Mouse (Mus musculus) heart, postnatal 0 days (tissue): Measurements from ENCODE around the gene Hist1h1e. TPM values are rescaled to one million over a fixed set of nuclear protein-coding genes. Genes with fewer than 3 reads are reported as not detected.
"Not testable (repeated sequence)": the region's sequence is repeated elsewhere in the genome, so short reads cannot be mapped to it uniquely, and the experiment has no call there.

Experiments used
- ATAC-seq: fragments of 200-750 bp; cut with Nextera tagmentation; 2 replicates; pipeline ENCODE4 v1.8.0; 2017; ENCODE audit warnings: low read depth, moderate number of reproducible peaks, moderate library complexity; ENCODE audit not compliant: insufficient read depth
- DNase-seq: peaks from one replicate; pipeline ENCODE4 v3.0.0-alpha.2; 2016; ENCODE audit warnings: low spot score
- H3K27ac ChIP-seq: fragments of 300-500 bp; sonication (generic); 2 replicates; pipeline ENCODE4 v1.5.1; 2014; ENCODE audit warnings: low read depth, mild to moderate bottlenecking
- H3K27me3 ChIP-seq: fragments of 300-500 bp; sonication (generic); 2 replicates; pipeline ENCODE4 v1.6.1; 2014; ENCODE audit warnings: low read length, mixed read lengths; ENCODE audit not compliant: control insufficient read depth, insufficient read depth
- H3K36me3 ChIP-seq: fragments of 300-500 bp; sonication (generic); replicated peaks from 2 replicates; pipeline ENCODE4 v1.6.1; 2014; ENCODE audit warnings: low read length, mixed read lengths; ENCODE audit not compliant: control insufficient read depth, insufficient read depth
- H3K4me1 ChIP-seq: fragments of 300-500 bp; sonication (generic); 2 replicates; pipeline ENCODE4 v1.6.1; 2014; ENCODE audit warnings: antibody characterized with exemption; ENCODE audit not compliant: control insufficient read depth, insufficient read depth
- H3K4me2 ChIP-seq: fragments of 300-500 bp; sonication (generic); 2 replicates; pipeline ENCODE4 v1.6.1; 2014; ENCODE audit warnings: low read depth, mild to moderate bottlenecking, low read length, moderate library complexity
- H3K4me3 ChIP-seq: fragments of 300-500 bp; sonication (generic); 2 replicates; pipeline ENCODE4 v1.5.1; 2014; ENCODE audit warnings: low read depth, low read length
- H3K9ac ChIP-seq: fragments of 300-500 bp; sonication (generic); replicated peaks from 2 replicates; pipeline ENCODE4 v1.6.1; 2014; ENCODE audit warnings: low read depth, low read length, mixed read lengths
- H3K9me3 ChIP-seq: fragments of 300-500 bp; sonication (generic); replicated peaks from 2 replicates; pipeline ENCODE4 v1.6.1; 2016; ENCODE audit warnings: low read length; ENCODE audit not compliant: control insufficient read depth
- EP300 ChIP-seq: IDR thresholded peaks from 2 replicates; pipeline ENCODE4 v1.6.1; 2016; ENCODE audit warnings: antibody characterized with exemption, low read depth
- WGBS: fragments of 180-500 bp; shearing (Covaris S2); extraction: QIAGEN DNeasy Blood & Tissue Kit; methylation state at CpG from one replicate; pipeline ENCODE4 v1.1.7; 2014; 5-methylcytosine and 5-hydroxymethylcytosine counted together
- polyA plus RNA-seq: library from polyadenylated mRNA; unstranded; fragments of >200 nt; fragmentation: Nextera tagmentation; extraction: Ambion mirVana; gene quantifications from 2 replicates; pipeline ENCODE4 v1.2.1, GENCODE M21; 2015
- total RNA-seq: library from RNA; depleted of rRNA; stranded (reverse); fragments of >200 nt; gene quantifications from 2 replicates; pipeline ENCODE4 v1.2.3, GENCODE M21; 2014; ENCODE audit warnings: low replicate concordance

Gene Hist1h1e
- total and polyA plus RNA-seq, 2 experiments from 2014 or later: 6.7 to 271 TPM

DNA sequence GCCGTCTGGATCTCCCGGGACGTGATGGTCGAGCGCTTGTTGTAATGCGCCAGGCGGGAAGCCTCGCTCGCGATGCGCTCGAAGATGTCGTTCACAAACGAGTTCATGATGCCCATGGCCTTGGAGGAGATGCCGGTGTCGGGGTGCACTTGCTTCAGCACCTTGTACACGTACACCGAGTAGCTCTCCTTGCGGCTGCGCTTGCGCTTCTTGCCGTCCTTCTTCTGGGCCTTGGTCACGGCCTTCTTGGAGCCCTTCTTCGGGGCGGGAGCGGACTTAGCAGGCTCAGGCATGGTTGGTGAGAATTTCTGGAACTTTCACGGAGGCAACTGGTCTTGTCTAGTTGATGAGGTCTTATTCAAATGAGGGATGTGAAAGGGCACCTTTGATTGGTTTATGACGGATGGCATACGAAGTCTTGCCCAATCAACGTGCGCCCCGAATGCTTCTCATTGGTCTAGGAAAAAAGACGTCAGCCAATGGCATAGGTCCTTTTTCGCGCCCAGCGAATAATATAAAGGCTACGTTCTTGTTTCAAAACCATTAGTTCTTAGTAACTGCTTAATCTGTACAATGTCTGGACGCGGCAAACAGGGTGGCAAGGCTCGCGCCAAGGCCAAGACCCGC is 48.3 kb downstream of the Hist1h1e start, which contains the start of the genes Hist1h2bf and Hist1h2ad:
Hist1h2bf (minus strand) TSS at position 299 of the 627 bp plus-strand sequence.
Hist1h2ad (plus strand) TSS at position 484 of the 627 bp plus-strand sequence.
- peak; percentile 97 for DNase-seq
- H3K4me1 ChIP-seq: peaks cover 16% of the 10 kb centered on the region; the same call in 1 of the 2 replicates
- ATAC-seq: peak; percentile 81
- peak within 1 kb of the TSS; percentile 51 for H3K4me3 ChIP-seq
- H3K27me3 ChIP-seq, H3K9me3 ChIP-seq, H3K36me3 ChIP-seq: not testable (repeated sequence)
- H3K27ac ChIP-seq: peak within 1 kb of the TSS; percentile 76
- peak within 1 kb of the TSS; percentile 62 for H3K4me2 ChIP-seq
- peak within 1 kb of the TSS; percentile 59; the same call in 1 of the 2 replicates for H3K9ac ChIP-seq
- TF ChIP-seq EP300: peak; percentile 90
- 3% methylated on average over 31 of the region's 42 CpGs for WGBS

DNA sequence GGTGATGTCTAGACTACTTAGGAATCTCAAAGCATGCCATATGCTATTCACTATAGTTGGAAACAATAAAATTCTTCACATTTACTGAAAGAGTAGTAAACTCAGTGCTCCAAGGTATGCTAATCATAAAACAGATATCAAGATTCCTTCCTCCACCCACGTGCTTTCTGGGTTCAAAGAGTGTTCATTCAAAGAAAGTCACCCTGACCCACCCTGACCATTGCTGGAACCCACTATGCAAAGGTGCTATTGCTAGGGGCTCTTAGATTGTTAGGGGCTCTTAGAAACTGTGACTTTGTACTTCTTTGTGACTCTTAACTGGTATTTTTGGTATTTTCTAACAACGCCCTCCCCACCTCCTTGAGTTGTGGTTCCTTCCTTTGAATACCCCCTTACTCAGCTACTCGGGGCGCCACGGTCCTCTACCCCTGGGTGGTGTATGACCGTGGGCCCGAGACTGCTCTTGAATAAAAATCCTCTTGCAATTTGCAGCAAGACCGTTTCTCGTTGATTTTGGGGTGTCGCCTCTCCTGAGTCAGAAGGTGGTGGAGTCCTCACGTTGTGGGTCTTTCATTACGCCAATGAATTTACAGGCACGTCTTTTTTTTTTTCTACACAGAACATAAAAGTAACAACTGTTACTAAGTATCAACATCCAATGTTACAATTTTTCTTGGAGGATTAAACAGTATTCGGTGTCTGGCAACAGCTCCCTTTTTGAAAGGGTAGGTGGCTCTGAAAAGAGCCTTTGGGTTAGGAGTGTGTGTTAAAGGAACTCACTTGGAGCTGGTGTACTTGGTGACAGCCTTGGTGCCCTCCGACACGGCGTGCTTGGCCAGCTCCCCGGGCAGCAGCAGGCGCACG is 49.1 kb downstream of the Hist1h1e start:
- H3K9ac ChIP-seq: peak overlapping the region; percentile 59; the same call in 1 of the 2 replicates
- not testable (repeated sequence) for DNase-seq, H3K9me3 ChIP-seq, ATAC-seq, H3K36me3 ChIP-seq, H3K27me3 ChIP-seq
- peak overlapping the region; percentile 51 for H3K4me3 ChIP-seq
- H3K4me1 ChIP-seq: peaks cover 16% of the 10 kb centered on the region; the same call in 1 of the 2 replicates
- 25% methylated on average over 17 of the region's 20 CpGs for WGBS
- peak overlapping the region; percentile 62 for H3K4me2 ChIP-seq
- H3K27ac ChIP-seq: peak overlapping the region; percentile 97

DNA sequence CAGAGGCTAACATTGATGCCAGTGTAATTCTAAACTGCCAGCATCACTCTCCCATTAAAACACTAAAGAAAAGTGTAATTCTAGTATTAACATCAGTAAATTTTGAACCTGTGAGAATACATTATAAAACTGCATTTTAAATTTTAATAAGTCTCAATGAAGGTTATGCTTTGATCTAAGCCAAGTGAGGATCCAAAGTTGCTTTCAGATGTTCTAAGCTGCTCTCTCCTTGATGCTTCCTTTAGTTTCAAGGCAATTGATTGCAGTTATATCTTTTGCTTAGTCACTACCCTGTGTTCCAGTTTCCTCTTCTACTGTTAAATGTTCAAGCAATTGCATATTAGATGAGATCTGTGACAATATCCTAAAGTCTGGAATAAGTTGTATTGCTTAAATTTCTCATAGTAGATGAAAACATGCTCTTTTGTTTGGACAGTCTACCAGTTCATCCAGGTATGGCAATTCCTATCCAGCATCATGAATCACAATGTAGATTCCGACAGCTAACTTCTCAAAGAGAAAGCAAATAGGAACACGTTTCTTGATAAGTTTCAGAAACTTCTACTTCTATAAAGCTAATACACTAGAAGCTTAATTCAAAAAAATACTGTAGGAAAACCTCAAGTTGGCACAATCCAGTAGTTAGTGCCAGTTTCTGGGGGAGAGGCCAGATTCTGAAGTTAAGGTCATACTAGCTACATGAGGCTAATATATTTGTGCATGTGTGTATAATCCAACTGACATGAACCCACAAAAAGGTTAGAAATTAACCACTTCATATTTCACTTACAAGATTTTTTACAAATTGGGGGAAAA is 49.9 kb downstream of the Hist1h1e start:
- Histone ChIP-seq H3K27me3 (no peaks in the 10 kb centered on the region), H3K36me3 (no peaks in the 10 kb centered on the region), H3K9ac (peak overlapping the region; percentile 69; the same call in 1 of the 2 replicates), H3K4me3 (peak overlapping the region; percentile 51), H3K4me2 (peak overlapping the region; percentile 62), H3K27ac (peak overlapping the region; percentile 97), H3K4me1 (peaks cover 16% of the 10 kb centered on the region; the same call in 1 of the 2 replicates), H3K9me3 (no peaks in the 10 kb centered on the region)
- TF ChIP-seq EP300: no peak
- no peak for ATAC-seq
- DNase-seq: no peak
- WGBS: 45% methylated on average over 2 of the region's 2 CpGs

DNA sequence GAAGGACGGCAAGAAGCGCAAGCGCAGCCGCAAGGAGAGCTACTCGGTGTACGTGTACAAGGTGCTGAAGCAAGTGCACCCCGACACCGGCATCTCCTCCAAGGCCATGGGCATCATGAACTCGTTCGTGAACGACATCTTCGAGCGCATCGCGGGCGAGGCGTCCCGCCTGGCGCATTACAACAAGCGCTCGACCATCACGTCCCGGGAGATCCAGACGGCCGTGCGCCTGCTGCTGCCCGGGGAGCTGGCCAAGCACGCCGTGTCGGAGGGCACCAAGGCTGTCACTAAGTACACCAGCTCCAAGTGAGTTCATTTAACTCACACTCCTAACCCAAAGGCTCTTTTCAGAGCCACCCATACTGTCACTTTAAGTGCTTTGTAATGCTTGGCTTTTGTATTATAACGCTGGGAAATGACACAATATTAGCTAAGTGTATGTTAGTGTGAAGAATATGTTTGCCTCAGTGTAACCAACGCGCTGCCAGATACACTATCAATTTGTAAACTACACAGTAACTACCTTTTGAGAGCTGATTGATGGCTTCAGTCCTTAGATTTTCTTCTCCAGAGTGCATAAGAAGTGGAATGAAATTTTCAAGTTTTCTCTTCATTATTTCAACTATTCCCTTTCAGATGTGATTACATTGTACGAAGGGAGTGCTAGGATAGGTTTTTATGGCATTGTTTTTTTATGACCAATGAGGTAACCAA is 50.7 kb downstream of the Hist1h1e start:
- DNase-seq: not testable (repeated sequence)
- ATAC-seq: 0 out of 2 replicates have a peak, but pooled peaks have one; percentile 1
- WGBS: 1% methylated on average over 13 of the region's 34 CpGs

More for the DNA sequence above, 50.7 kb downstream of the Hist1h1e start:
- H3K27ac ChIP-seq: peak overlapping the region; percentile 97
- not testable (repeated sequence) for H3K9me3 ChIP-seq, H3K27me3 ChIP-seq, H3K36me3 ChIP-seq
- H3K4me1 ChIP-seq: peaks cover 16% of the 10 kb centered on the region; the same call in 1 of the 2 replicates
- peak overlapping the region; percentile 62 for H3K4me2 ChIP-seq
- H3K4me3 ChIP-seq: peak overlapping the region; percentile 51
- H3K9ac ChIP-seq: peak overlapping the region; percentile 69
